Mouse (Mus musculus) kidney, embryonic 14.5 days (tissue): Measurements from ENCODE around the gene Psmb11. TPM values are rescaled to one million over a fixed set of nuclear protein-coding genes. Genes with fewer than 3 reads are reported as not detected.

Experiments used
- ATAC-seq: fragments of 200-750 bp; cut with Nextera tagmentation; 2 replicates; pipeline ENCODE4 v1.8.0; 2017; ENCODE audit warnings: moderate number of reproducible peaks, mild to moderate bottlenecking, moderate TSS enrichment, moderate library complexity; ENCODE audit not compliant: low FRiP score, low TSS enrichment
- H3K27ac ChIP-seq: fragments of 300-500 bp; sonication (generic); 2 replicates; pipeline ENCODE4 v1.5.1; 2014; ENCODE audit warnings: low read depth, mild to moderate bottlenecking, low read length, moderate library complexity, mixed read lengths
- H3K27me3 ChIP-seq: fragments of 300-500 bp; sonication (generic); 2 replicates; pipeline ENCODE4 v1.6.1; 2014; ENCODE audit warnings: mild to moderate bottlenecking, low read length; ENCODE audit not compliant: control insufficient read depth, insufficient read depth
- H3K36me3 ChIP-seq: fragments of 300-500 bp; sonication (generic); 2 replicates; pipeline ENCODE4 v1.6.1; 2014; ENCODE audit warnings: low read length, mixed read lengths; ENCODE audit not compliant: control insufficient read depth, insufficient read depth
- H3K4me1 ChIP-seq: fragments of 300-500 bp; sonication (generic); 2 replicates; pipeline ENCODE4 v1.6.1; 2014; ENCODE audit warnings: low read length, mixed read lengths; ENCODE audit not compliant: control insufficient read depth, insufficient read depth
- H3K4me2 ChIP-seq: fragments of 300-500 bp; sonication (generic); replicated peaks from 2 replicates; pipeline ENCODE4 v1.6.1; 2014; ENCODE audit warnings: low read depth, mild to moderate bottlenecking, low read length
- H3K4me3 ChIP-seq: fragments of 300-500 bp; sonication (generic); 2 replicates; pipeline ENCODE4 v1.5.1; 2014; ENCODE audit warnings: mild to moderate bottlenecking, low read length
- H3K9ac ChIP-seq: fragments of 300-500 bp; sonication (generic); 2 replicates; pipeline ENCODE4 v1.6.1; 2014; ENCODE audit warnings: low read depth, mild to moderate bottlenecking, low read length, moderate library complexity
- H3K9me3 ChIP-seq: fragments of 300-500 bp; sonication (generic); 2 replicates; pipeline ENCODE4 v1.6.1; 2016; ENCODE audit warnings: low read length; ENCODE audit not compliant: control insufficient read depth
- whole genome bisulfite sequencing: fragments of 180-500 bp; shearing (Covaris S2); extraction: QIAGEN DNeasy Blood & Tissue Kit; methylation state at CpG from one replicate; pipeline ENCODE4 v1.1.7; 2014; 5-methylcytosine and 5-hydroxymethylcytosine counted together
- polyA plus RNA-seq: library from polyadenylated mRNA; unstranded; fragments of >200 nt; fragmentation: Nextera tagmentation; extraction: Ambion mirVana; gene quantifications from 2 replicates; pipeline ENCODE4 v1.2.1, GENCODE M21; 2014

Psmb11 gene
- polyA plus RNA-seq = not detected in 2 replicates

DNA sequence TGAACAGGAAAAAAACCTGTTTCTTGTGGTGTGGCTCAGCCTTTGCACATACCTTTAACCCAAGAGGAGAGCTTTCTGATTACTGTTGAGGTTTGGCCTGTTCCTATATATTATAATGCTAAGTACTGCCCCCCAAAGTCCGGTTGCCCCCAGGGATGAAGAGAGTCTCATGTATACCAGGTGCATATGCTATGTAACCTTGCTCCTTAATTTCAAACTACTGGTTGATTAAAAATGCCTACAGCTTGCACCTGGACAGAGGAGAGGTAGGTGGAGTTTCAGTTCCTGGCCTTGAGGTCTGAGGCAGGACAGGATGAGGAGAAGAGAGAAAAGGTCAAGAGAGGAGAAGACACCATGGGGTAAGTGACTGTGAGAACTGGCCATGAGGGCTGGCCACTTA, at the start of gene Psmb11:
TSS of gene Psmb11 (plus strand) at position 301 of the 400 bp plus-strand sequence.
- Histone ChIP-seq H3K27me3 (no peaks in the 10 kb centered on the region), H3K4me2 (no peak within 1 kb of the TSS), H3K27ac (no peak within 1 kb of the TSS), H3K9me3 (no peaks in the 10 kb centered on the region), H3K4me1 (peaks cover 7% of the 10 kb centered on the region), H3K4me3 (no peak within 1 kb of the TSS), H3K36me3 (peaks cover 3% of the 10 kb centered on the region; the same call in 1 of the 2 replicates), H3K9ac (no peak within 1 kb of the TSS)
- ATAC-seq = no peak
- 87% methylated on average over 1 of the region's 1 CpGs for WGBS

- Histone ChIP-seq H3K9ac (no peak overlapping the region), H3K27me3 (no peaks in the 10 kb centered on the region), H3K27ac (peak overlapping the region; percentile 65; the same call in 1 of the 2 replicates), H3K36me3 (peaks cover 48% of the 10 kb centered on the region), H3K4me2 (no peak overlapping the region; the same call in 1 of the 2 replicates), H3K4me1 (peaks cover 40% of the 10 kb centered on the region), H3K4me3 (no peak overlapping the region), H3K9me3 (no peaks in the 10 kb centered on the region)
- WGBS = 68% methylated on average over 4 of the region's 4 CpGs
- no peak for ATAC-seq
Observed at GRCm38 (mm10) chr14:54572122-54572521, 49.1 kb upstream of the Psmb11 start.

DNA sequence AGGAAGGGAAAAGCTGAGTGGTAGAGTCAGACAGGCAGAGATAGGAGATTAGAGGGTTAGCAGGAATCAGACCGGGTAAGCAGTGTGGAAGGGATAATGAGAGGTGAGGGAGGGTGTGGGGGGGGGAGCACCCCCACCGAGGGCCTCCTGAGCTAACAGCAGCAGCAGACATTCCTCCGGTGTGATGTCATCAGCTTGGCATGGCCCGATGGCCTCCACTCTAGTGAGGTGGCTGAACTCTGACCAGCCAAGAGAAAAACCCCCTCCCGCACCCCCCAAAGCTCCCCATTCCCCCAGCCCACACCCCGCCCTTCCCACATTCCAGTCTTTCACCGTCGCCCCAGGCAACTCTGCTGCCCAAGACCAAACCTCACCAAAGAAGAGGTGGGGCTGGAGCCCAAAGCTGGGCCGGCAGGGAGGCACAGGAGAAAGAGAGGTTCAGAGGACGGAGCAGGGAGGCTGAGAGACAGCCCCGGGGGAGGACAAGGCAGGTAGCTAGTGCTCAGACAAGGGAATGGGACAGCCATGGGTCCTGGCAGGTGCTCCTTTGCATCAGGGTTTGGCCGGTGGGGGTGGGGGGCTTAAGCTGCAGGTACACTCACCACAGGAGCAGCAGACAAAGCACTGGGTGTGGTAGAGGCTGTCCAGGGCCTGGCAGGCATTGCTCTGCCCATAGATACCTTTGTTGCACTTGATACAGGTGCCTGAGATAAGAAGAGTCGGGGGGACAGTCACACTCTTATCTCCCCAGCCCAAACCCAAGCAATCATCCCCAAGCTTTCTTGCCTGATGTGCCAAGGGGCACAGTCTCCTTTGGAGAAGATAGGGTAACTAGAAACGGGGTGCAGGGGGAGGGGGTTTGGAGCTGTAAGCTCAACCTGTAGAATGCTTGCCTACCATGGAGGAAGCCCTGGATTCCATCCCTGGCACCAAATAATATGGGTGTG, 48.2 kb upstream of the Psmb11 start:
- peak overlapping the region; percentile 20 for H3K9ac ChIP-seq
- 14% methylated on average over 14 of the region's 14 CpGs for WGBS
- peak overlapping the region; percentile 95; the same call in 1 of the 2 replicates for H3K4me3 ChIP-seq
- peak overlapping the region; percentile 65 for H3K27ac ChIP-seq
- H3K4me1 ChIP-seq = peaks cover 40% of the 10 kb centered on the region
- no peaks in the 10 kb centered on the region for H3K27me3 ChIP-seq
- H3K36me3 ChIP-seq = peaks cover 39% of the 10 kb centered on the region
- peak overlapping the region; percentile 90 for H3K4me2 ChIP-seq
- H3K9me3 ChIP-seq = no peaks in the 10 kb centered on the region
- ATAC-seq = peak; percentile 5; the same call in 1 of the 2 replicates

- Histone ChIP-seq H3K36me3 (peaks cover 30% of the 10 kb centered on the region), H3K9ac (peak overlapping the region; percentile 95), H3K9me3 (no peaks in the 10 kb centered on the region), H3K27me3 (no peaks in the 10 kb centered on the region), H3K4me2 (peak overlapping the region; percentile 90), H3K27ac (no peak overlapping the region), H3K4me3 (peak overlapping the region; percentile 95), H3K4me1 (peaks cover 46% of the 10 kb centered on the region)
- WGBS = 24% methylated on average over 4 of the region's 4 CpGs
- no peak for ATAC-seq
Observed at GRCm38 (mm10) chr14:54574253-54574652, 47.0 kb upstream of the Psmb11 start.

DNA sequence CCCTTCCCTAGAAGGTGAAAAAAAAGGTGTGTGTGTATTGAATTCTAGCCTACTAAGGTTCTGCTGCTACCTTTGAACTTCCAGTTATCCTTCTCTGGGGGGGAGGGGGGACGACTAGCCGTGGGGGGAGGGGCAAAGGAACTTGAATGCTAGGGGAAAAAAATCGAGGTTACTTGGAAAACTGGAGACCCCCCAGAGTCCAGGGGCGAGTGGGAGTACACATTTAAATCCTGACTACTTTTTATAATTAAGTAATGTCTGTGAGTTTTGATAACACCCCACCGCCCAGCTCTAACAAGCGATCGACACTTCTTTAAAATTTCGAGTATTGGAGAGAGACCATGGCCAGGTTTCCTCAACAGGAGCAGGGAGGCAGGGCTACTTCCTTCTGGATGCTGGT, 46.2 kb upstream of the Psmb11 start:
- Histone ChIP-seq H3K27me3 (no peaks in the 10 kb centered on the region), H3K9ac (peak overlapping the region; percentile 95), H3K9me3 (no peaks in the 10 kb centered on the region), H3K27ac (0 out of 2 replicates have a peak overlapping the region, but pooled peaks have one; percentile 37), H3K4me3 (peak overlapping the region; percentile 95), H3K4me2 (peak overlapping the region; percentile 90), H3K36me3 (peaks cover 22% of the 10 kb centered on the region), H3K4me1 (peaks cover 44% of the 10 kb centered on the region)
- 3% methylated on average over 8 of the region's 8 CpGs for WGBS
- ATAC-seq = no peak

- peaks cover 17% of the 10 kb centered on the region for H3K36me3 ChIP-seq
- no peaks in the 10 kb centered on the region for H3K27me3 ChIP-seq
- H3K9ac ChIP-seq = peak overlapping the region; percentile 95
- under 1% methylated on average over 39 of the region's 39 CpGs for WGBS
- ATAC-seq = peak; percentile 29
- H3K9me3 ChIP-seq = no peaks in the 10 kb centered on the region
- H3K27ac ChIP-seq = peak overlapping the region; percentile 37; the same call in 1 of the 2 replicates
- peak overlapping the region; percentile 95 for H3K4me3 ChIP-seq
- peak overlapping the region; percentile 90 for H3K4me2 ChIP-seq
- peaks cover 42% of the 10 kb centered on the region for H3K4me1 ChIP-seq
Observed at GRCm38 (mm10) chr14:54575631-54576030, 45.6 kb upstream of the Psmb11 start.

- peak overlapping the region; percentile 97 for H3K27ac ChIP-seq
- peaks cover 10% of the 10 kb centered on the region for H3K36me3 ChIP-seq
- peak overlapping the region; percentile 90 for H3K4me2 ChIP-seq
- H3K27me3 ChIP-seq = no peaks in the 10 kb centered on the region
- H3K9ac ChIP-seq = peak overlapping the region; percentile 95
- WGBS = under 1% methylated on average over 84 of the region's 84 CpGs
- peaks cover 42% of the 10 kb centered on the region for H3K4me1 ChIP-seq
- peak overlapping the region; percentile 95 for H3K4me3 ChIP-seq
- H3K9me3 ChIP-seq = no peaks in the 10 kb centered on the region
- ATAC-seq = peak; percentile 18; the same call in 1 of the 2 replicates
Observed at GRCm38 (mm10) chr14:54576241-54577088, 44.8 kb upstream of the Psmb11 start.

GRCm38 (mm10) chr14:54577089-54577982, 43.9 kb upstream of the Psmb11 start, which contains the start of gene Ajuba:
TSS of gene Ajuba (minus strand) at chr14:54577558.
- Histone ChIP-seq H3K9me3 (no peaks in the 10 kb centered on the region), H3K4me1 (peaks cover 38% of the 10 kb centered on the region), H3K36me3 (peaks cover 6% of the 10 kb centered on the region; the same call in 1 of the 2 replicates), H3K9ac (peak within 1 kb of the TSS; percentile 95), H3K4me3 (peak within 1 kb of the TSS; percentile 95), H3K27ac (peak within 1 kb of the TSS; percentile 97), H3K27me3 (no peaks in the 10 kb centered on the region), H3K4me2 (peak within 1 kb of the TSS; percentile 90)
- ATAC-seq = peak; percentile 78
- WGBS = under 1% methylated on average over 62 of the region's 66 CpGs
